Mouse (Mus musculus): ENCODE data around the gene Kdm2b. TPM values are rescaled to one million over a fixed set of nuclear protein-coding genes. Genes with fewer than 3 reads are reported as not detected.

The Kdm2b gene
- polyA plus RNA-seq, 1 experiment from 2014 or later = 62.5 TPM

DNA sequence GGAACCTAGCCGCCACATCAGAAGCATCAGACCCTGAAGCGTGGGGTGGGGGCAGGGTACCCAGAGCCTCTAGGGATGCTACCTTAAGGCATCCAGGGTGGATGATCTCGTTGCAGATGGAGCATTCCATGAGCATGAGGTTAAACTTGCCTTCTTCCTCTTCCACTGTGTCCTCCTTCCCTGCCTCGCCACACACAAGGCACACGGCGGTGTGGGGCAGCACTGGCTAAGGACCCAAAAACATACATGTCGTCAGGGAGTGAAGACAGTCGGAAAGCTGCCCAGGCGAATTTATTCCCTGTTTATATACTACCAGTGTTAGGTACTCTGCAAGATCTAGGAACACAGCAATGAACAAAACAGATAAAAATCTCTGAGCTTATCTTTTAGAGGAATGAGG, 106.4 kb downstream of the Kdm2b start:
- TF ChIP-seq CTCF (IDR thresholded peaks at IDR 0.05; ENCODE audit: low read depth) = no peak
- ATAC-seq (replicated peaks; ENCODE audit: low FRiP score, low read depth) (no peak), DNase-seq (ENCODE audit: low spot score) (no peak)
- WGBS = 58% methylated on average over 9 of the region's 9 CpGs
- Histone ChIP-seq H3K27ac (no peak overlapping the region), H3K4me2 (ENCODE audit: low read length) (no peak overlapping the region), H3K4me1 (replicated peaks; ENCODE audit: insufficient read depth, low read length) (peaks cover 26% of the 10 kb centered on the region; the same call in 1 of the 2 replicates), H3K27me3 (ENCODE audit: insufficient read depth, low read length) (no peaks in the 10 kb centered on the region), H3K9me3 (replicated peaks; ENCODE audit: low read length) (no peaks in the 10 kb centered on the region), H3K9ac (ENCODE audit: low read depth, low read length) (no peak overlapping the region), H3K36me3 (ENCODE audit: insufficient read depth, low read length) (peaks cover 10% of the 10 kb centered on the region), H3K4me3 (replicated peaks; ENCODE audit: low read depth, low read length) (no peak overlapping the region)

DNA sequence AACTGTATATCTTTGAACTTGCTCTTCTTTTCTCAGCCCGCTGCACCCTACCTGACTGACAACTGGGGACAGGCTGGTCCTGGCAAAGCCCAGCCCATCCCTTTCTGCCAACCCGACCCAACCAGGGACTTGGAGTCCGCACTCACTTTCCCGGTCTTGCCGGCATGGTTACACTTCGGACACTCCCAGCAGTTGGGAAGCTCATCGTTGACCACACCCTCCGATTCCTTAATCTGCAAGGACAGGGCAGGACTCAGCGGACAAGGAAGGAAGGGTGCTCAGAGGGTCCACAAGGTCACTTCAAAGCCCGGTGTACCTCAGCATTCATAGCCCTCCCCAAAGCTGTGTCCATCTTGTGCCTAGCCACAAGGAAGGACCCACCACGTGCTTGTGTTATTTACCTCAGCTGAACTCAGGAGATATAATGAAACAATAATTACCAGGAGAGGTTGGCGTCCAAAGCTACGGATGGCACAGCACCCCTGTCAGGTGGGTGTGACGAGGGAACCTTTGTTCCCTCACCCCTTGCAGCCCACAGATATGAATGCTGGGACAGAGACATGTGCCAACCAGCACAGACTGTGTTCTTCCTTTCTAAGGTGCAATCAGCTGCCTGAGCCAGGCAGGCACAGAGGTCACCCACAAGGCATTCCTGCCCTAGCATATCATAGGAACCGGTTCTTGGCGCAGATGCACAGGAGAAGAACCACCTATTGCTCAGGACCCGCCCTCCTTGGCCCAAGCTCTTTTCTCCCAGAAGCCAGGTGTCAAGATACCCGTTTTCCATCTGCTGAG, 107.2 kb downstream of the Kdm2b start:
- H3K9me3 ChIP-seq (replicated peaks; ENCODE audit: low read length) = no peaks in the 10 kb centered on the region
- H3K36me3 ChIP-seq (ENCODE audit: insufficient read depth, low read length) = peaks cover 14% of the 10 kb centered on the region
- WGBS = 87% methylated on average over 18 of the region's 18 CpGs
- no peak overlapping the region for H3K27ac ChIP-seq
- H3K4me1 ChIP-seq (replicated peaks; ENCODE audit: insufficient read depth, low read length) = peaks cover 20% of the 10 kb centered on the region; the same call in 1 of the 2 replicates
- DNase-seq (ENCODE audit: low spot score) (no peak), ATAC-seq (replicated peaks; ENCODE audit: low FRiP score, low read depth) (no peak)
- H3K4me2 ChIP-seq (ENCODE audit: low read length) = no peak overlapping the region
- TF ChIP-seq CTCF (IDR thresholded peaks at IDR 0.05; ENCODE audit: low read depth) = no peak
- no peaks in the 10 kb centered on the region for H3K27me3 ChIP-seq (ENCODE audit: insufficient read depth, low read length)
- no peak overlapping the region for H3K9ac ChIP-seq (ENCODE audit: low read depth, low read length)
- no peak overlapping the region for H3K4me3 ChIP-seq (replicated peaks; ENCODE audit: low read depth, low read length)

DNA sequence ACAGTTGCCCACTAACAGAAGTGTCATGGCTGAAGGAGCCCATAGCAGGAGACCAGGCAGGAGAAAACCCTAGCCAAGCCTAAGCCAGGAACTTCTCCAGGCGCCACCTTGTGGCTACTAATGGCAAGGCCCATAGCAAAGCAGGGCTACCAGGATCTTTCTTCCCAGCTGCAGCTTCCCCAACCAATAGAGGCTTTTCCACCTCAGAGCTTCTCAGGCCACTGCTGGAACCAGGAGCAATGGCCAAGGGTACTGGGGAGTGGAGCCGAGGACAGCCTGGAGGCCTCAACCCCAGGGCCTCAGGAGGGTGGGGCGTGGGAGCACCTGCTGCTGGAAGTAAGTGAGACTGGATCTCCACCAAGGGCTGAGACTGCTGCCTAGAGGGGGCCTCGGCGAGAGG, 108.3 kb downstream of the Kdm2b start:
- H3K4me2 ChIP-seq (ENCODE audit: low read length) = no peak overlapping the region
- H3K9ac ChIP-seq (ENCODE audit: low read depth, low read length) = no peak overlapping the region
- peaks cover 20% of the 10 kb centered on the region; the same call in 1 of the 2 replicates for H3K4me1 ChIP-seq (replicated peaks; ENCODE audit: insufficient read depth, low read length)
- no peak overlapping the region for H3K27ac ChIP-seq
- H3K9me3 ChIP-seq (replicated peaks; ENCODE audit: low read length) = no peaks in the 10 kb centered on the region
- H3K4me3 ChIP-seq (replicated peaks; ENCODE audit: low read depth, low read length) = no peak overlapping the region
- peak; percentile 88 for DNase-seq (ENCODE audit: low spot score)
- H3K36me3 ChIP-seq (ENCODE audit: insufficient read depth, low read length) = peaks cover 21% of the 10 kb centered on the region
- 34% methylated on average over 5 of the region's 5 CpGs for WGBS
- ATAC-seq (replicated peaks; ENCODE audit: low FRiP score, low read depth) = peak; percentile 68
- H3K27me3 ChIP-seq (ENCODE audit: insufficient read depth, low read length) = no peaks in the 10 kb centered on the region
- peak; percentile 85 for TF ChIP-seq CTCF (IDR thresholded peaks at IDR 0.05; ENCODE audit: low read depth)

DNA sequence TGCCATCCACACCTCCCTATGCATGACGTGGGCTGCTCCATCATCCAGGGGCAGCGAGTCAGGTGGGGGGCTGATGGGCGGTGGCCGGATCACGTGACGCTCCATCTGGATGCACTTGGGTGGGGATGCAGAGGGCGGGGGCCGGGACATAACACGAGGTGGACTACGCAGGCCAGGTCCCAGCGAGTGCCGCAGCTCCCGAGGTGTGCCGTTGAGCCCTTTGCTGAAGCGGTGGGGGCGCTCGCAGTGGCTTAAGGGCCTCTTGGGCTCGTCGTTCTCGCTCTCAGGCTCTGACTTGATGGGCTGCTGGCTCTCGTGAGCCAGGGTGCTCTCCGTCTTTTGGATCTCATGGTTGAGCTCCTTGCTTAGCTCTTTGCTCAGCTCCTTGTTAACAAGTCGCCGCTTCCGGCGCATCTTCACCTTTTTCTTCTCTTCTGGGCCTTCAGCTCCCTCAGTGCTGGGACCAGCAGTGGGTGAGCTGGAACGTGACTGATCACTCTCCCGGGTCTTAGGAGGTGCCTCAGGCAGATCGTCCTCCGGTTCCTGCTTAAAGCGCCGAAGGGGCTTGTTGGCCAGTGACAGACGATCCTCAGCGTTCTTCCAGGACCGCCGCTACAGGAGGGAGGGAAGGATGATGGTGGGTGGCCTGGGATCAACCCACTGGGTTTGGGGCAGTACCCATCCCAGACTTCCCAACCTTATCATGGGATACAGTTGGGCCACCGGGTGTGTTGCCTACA, 109.2 kb downstream of the Kdm2b start:
- Histone ChIP-seq H3K27me3 (ENCODE audit: insufficient read depth, low read length) (no peaks in the 10 kb centered on the region), H3K27ac (no peak overlapping the region), H3K4me3 (replicated peaks; ENCODE audit: low read depth, low read length) (no peak overlapping the region), H3K9me3 (replicated peaks; ENCODE audit: low read length) (no peaks in the 10 kb centered on the region), H3K9ac (ENCODE audit: low read depth, low read length) (no peak overlapping the region), H3K36me3 (ENCODE audit: insufficient read depth, low read length) (peaks cover 25% of the 10 kb centered on the region), H3K4me2 (ENCODE audit: low read length) (no peak overlapping the region), H3K4me1 (replicated peaks; ENCODE audit: insufficient read depth, low read length) (peaks cover 15% of the 10 kb centered on the region; the same call in 1 of the 2 replicates)
- ATAC-seq (replicated peaks; ENCODE audit: low FRiP score, low read depth) (0 out of 2 replicates have a peak, but pooled peaks have one; percentile 22), DNase-seq (ENCODE audit: low spot score) (no peak)
- WGBS = 85% methylated on average over 37 of the region's 37 CpGs
- no peak for TF ChIP-seq CTCF (IDR thresholded peaks at IDR 0.05; ENCODE audit: low read depth)

DNA sequence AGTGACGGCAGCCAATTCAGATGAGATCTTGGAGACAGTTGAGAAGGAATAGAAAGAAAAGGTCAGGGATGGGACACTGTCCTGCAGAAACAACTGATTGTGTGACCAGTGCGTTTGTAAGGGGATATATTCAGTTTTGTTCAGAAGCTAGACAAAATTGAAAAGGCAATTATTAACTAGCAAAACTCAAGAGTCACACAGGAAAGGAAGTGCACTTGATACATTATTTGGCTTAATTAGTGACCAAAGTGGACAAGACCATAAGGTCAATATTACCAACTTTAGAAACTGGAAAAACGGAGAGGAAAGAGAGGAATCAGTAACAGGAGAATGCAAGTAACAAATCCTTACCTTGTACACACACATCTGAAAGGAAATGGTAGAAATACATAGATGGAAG, 113.0 kb downstream of the Kdm2b start:
- DNase-seq (ENCODE audit: low spot score) (no peak), ATAC-seq (replicated peaks; ENCODE audit: low FRiP score, low read depth) (no peak)
- H3K4me1 ChIP-seq (replicated peaks; ENCODE audit: insufficient read depth, low read length) = no peaks in the 10 kb centered on the region
- H3K36me3 ChIP-seq (ENCODE audit: insufficient read depth, low read length) = peaks cover 37% of the 10 kb centered on the region
- H3K4me3 ChIP-seq (replicated peaks; ENCODE audit: low read depth, low read length) = no peak overlapping the region
- H3K4me2 ChIP-seq (ENCODE audit: low read length) = no peak overlapping the region
- H3K27me3 ChIP-seq (ENCODE audit: insufficient read depth, low read length) = no peaks in the 10 kb centered on the region
- no peaks in the 10 kb centered on the region for H3K9me3 ChIP-seq (replicated peaks; ENCODE audit: low read length)
- no peak overlapping the region for H3K9ac ChIP-seq (ENCODE audit: low read depth, low read length)
- no peak for TF ChIP-seq CTCF (IDR thresholded peaks at IDR 0.05; ENCODE audit: low read depth)
- no peak overlapping the region for H3K27ac ChIP-seq
- WGBS = 59% methylated on average over 3 of the region's 3 CpGs

DNA sequence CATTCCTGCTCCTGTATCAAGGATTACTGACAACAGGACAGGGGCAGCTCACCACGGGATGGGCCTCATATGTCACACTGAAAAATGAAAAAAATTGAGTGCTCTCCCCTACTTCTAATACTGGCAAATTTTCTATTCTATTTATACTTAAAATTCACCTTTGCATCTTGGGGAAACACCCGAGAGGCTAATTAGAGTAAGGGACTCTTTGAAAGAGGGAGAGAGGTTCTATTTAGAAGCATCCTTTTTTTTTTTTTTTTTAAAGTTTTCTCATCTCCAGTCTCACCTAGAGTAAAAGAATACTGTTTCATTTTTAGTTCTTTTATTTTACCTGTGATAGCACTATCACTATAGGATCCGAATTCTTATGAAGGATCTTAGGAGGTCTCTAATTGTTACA, 115.3 kb downstream of the Kdm2b start:
- no peak overlapping the region for H3K27ac ChIP-seq
- no peak overlapping the region for H3K4me2 ChIP-seq (ENCODE audit: low read length)
- no peak overlapping the region for H3K9ac ChIP-seq (ENCODE audit: low read depth, low read length)
- no peak for DNase-seq (ENCODE audit: low spot score)
- H3K9me3 ChIP-seq (replicated peaks; ENCODE audit: low read length) = no peaks in the 10 kb centered on the region
- WGBS = 83% methylated on average over 3 of the region's 3 CpGs
- H3K36me3 ChIP-seq (ENCODE audit: insufficient read depth, low read length) = peaks cover 38% of the 10 kb centered on the region
- H3K4me1 ChIP-seq (replicated peaks; ENCODE audit: insufficient read depth, low read length) = no peaks in the 10 kb centered on the region
- H3K27me3 ChIP-seq (ENCODE audit: insufficient read depth, low read length) = no peaks in the 10 kb centered on the region
- no peak for ATAC-seq (replicated peaks; ENCODE audit: low FRiP score, low read depth)
- no peak overlapping the region for H3K4me3 ChIP-seq (replicated peaks; ENCODE audit: low read depth, low read length)
- TF ChIP-seq CTCF (IDR thresholded peaks at IDR 0.05; ENCODE audit: low read depth) = no peak
